Mouse (Mus musculus): ENCODE data around the gene Spock1. TPM values are rescaled to one million over a fixed set of nuclear protein-coding genes. Genes with fewer than 3 reads are reported as not detected.

Spock1 gene
- 161 TPM for polyA plus RNA-seq (2015; fragmentation: Illumina TruSeq; extraction: RNeasy Lipid Tissue Mini Kit (QIAGEN cat#74804); ENCODE audit: low read depth, low replicate concordance)

DNA sequence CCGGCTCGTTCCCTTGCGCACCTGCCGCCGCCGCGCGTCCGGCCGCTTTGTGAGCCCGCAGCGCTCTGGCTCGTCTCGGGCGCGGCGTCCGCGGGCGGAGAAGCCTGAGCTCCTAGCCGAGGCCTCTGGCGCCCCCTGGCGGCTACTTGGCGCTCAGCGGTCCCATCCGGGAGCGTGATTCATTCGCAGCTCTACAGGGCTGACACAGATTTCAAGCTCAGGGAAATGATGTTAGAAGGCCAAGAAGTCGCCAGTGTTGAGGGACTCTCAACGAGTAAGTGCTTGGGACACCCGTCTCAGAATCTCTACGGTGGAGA is at the start of gene Spock1:
TSS of gene Spock1 (minus strand) at position 67 of the 317 bp plus-strand sequence.

Other genes with a start within 250 kb of the Spock1 start
- gene Klhl3, start 205.3 kb upstream of the Spock1 start, polyA plus RNA-seq (2015; fragmentation: Illumina TruSeq; extraction: RNeasy Lipid Tissue Mini Kit (QIAGEN cat#74804); ENCODE audit: low read depth, low replicate concordance) = 17.8 TPM
- gene Hnrnpa0, start 220.2 kb upstream of the Spock1 start, polyA plus RNA-seq (2015; fragmentation: Illumina TruSeq; extraction: RNeasy Lipid Tissue Mini Kit (QIAGEN cat#74804); ENCODE audit: low read depth, low replicate concordance) = 67.2 TPM
- gene Idnk, start 249.3 kb upstream of the Spock1 start, polyA plus RNA-seq (2015; fragmentation: Illumina TruSeq; extraction: RNeasy Lipid Tissue Mini Kit (QIAGEN cat#74804); ENCODE audit: low read depth, low replicate concordance) = 34.8 TPM

All from brain, adult 10 weeks (tissue).